Mouse (Mus musculus): ENCODE data around the gene Retreg2.

- TF ChIP-seq CTCF (IDR thresholded peaks at IDR 0.05; ENCODE audit: low read depth) (no peak), EP300 (IDR thresholded peaks at IDR 0.05; ENCODE audit: low read depth) (no peak)
These were observed 1.9 kb upstream of the Retreg2 start for GRCm38 (mm10) chr1:75140601-75141190.
